Mouse (Mus musculus): ENCODE measurements around the gene Stx8. TPM values are rescaled to one million over a fixed set of nuclear protein-coding genes. Genes with fewer than 3 reads are reported as not detected.
A peak's percentile ranks its signal among the peaks of the same experiment; 100 is the strongest.

The Stx8 gene
- polyA plus RNA-seq, 1 experiment from 2014 or later: 58.7 TPM

- no peak overlapping the region for H3K9ac ChIP-seq (ENCODE audit: low read length)
- peak overlapping the region; percentile 17 for H3K27ac ChIP-seq (ENCODE audit: low read length)
- H3K4me3 ChIP-seq (ENCODE audit: low read length): no peak overlapping the region
- H3K27me3 ChIP-seq (ENCODE audit: control insufficient read depth, insufficient read depth, low read length): no peaks in the 10 kb centered on the region
- H3K9me3 ChIP-seq (replicated peaks; ENCODE audit: control insufficient read depth, low read length): no peaks in the 10 kb centered on the region
- no peak overlapping the region for H3K4me2 ChIP-seq (ENCODE audit: low read depth, low read length)
- H3K36me3 ChIP-seq (ENCODE audit: control insufficient read depth, insufficient read depth): no peaks in the 10 kb centered on the region
- ATAC-seq (replicated peaks; ENCODE audit: extremely low read depth, insufficient read depth, low FRiP score): peak; percentile 49
- 73% methylated on average over 10 of the region's 10 CpGs for WGBS
- peaks cover 23% of the 10 kb centered on the region for H3K4me1 ChIP-seq (ENCODE audit: control insufficient read depth, insufficient read depth, low read length)
Measured at GRCm38 (mm10) chr11:68203658-68204315, 237.8 kb downstream of the Stx8 start.

GRCm38 (mm10) chr11:68204407-68204806, 238.4 kb downstream of the Stx8 start:
- ATAC-seq (replicated peaks; ENCODE audit: extremely low read depth, insufficient read depth, low FRiP score): no peak
- no peak overlapping the region; the same call in 1 of the 2 replicates for H3K27ac ChIP-seq (ENCODE audit: low read length)
- no peaks in the 10 kb centered on the region for H3K36me3 ChIP-seq (ENCODE audit: control insufficient read depth, insufficient read depth)
- WGBS: 70% methylated on average over 5 of the region's 5 CpGs
- H3K9ac ChIP-seq (ENCODE audit: low read length): 0 out of 2 replicates have a peak overlapping the region, but pooled peaks have one; percentile 9
- no peaks in the 10 kb centered on the region for H3K27me3 ChIP-seq (ENCODE audit: control insufficient read depth, insufficient read depth, low read length)
- H3K9me3 ChIP-seq (replicated peaks; ENCODE audit: control insufficient read depth, low read length): no peaks in the 10 kb centered on the region
- no peak overlapping the region for H3K4me2 ChIP-seq (ENCODE audit: low read depth, low read length)
- H3K4me3 ChIP-seq (ENCODE audit: low read length): no peak overlapping the region
- peaks cover 23% of the 10 kb centered on the region for H3K4me1 ChIP-seq (ENCODE audit: control insufficient read depth, insufficient read depth, low read length)

- Histone ChIP-seq H3K4me3 (ENCODE audit: low read length) (no peak overlapping the region), H3K9ac (ENCODE audit: low read length) (no peak overlapping the region), H3K27ac (ENCODE audit: low read length) (no peak overlapping the region), H3K4me2 (ENCODE audit: low read depth, low read length) (no peak overlapping the region), H3K27me3 (ENCODE audit: control insufficient read depth, insufficient read depth, low read length) (no peaks in the 10 kb centered on the region), H3K4me1 (ENCODE audit: control insufficient read depth, insufficient read depth, low read length) (peaks cover 19% of the 10 kb centered on the region), H3K36me3 (ENCODE audit: control insufficient read depth, insufficient read depth) (no peaks in the 10 kb centered on the region), H3K9me3 (replicated peaks; ENCODE audit: control insufficient read depth, low read length) (no peaks in the 10 kb centered on the region)
- no peak for ATAC-seq (replicated peaks; ENCODE audit: extremely low read depth, insufficient read depth, low FRiP score)
- WGBS: 81% methylated on average over 10 of the region's 10 CpGs
Measured at GRCm38 (mm10) chr11:68205572-68206229, 239.7 kb downstream of the Stx8 start.

- WGBS: 82% methylated on average over 2 of the region's 2 CpGs
- Histone ChIP-seq H3K4me1 (ENCODE audit: control insufficient read depth, insufficient read depth, low read length) (peaks cover 26% of the 10 kb centered on the region), H3K4me3 (ENCODE audit: low read length) (no peak overlapping the region), H3K36me3 (ENCODE audit: control insufficient read depth, insufficient read depth) (no peaks in the 10 kb centered on the region), H3K9ac (ENCODE audit: low read length) (no peak overlapping the region), H3K9me3 (replicated peaks; ENCODE audit: control insufficient read depth, low read length) (no peaks in the 10 kb centered on the region), H3K27me3 (ENCODE audit: control insufficient read depth, insufficient read depth, low read length) (no peaks in the 10 kb centered on the region), H3K27ac (ENCODE audit: low read length) (no peak overlapping the region), H3K4me2 (ENCODE audit: low read depth, low read length) (no peak overlapping the region)
- no peak for ATAC-seq (replicated peaks; ENCODE audit: extremely low read depth, insufficient read depth, low FRiP score)
Measured at GRCm38 (mm10) chr11:68208023-68208422, 242.0 kb downstream of the Stx8 start.

- Histone ChIP-seq H3K4me2 (ENCODE audit: low read depth, low read length) (no peak overlapping the region), H3K4me1 (ENCODE audit: control insufficient read depth, insufficient read depth, low read length) (peaks cover 22% of the 10 kb centered on the region), H3K27ac (ENCODE audit: low read length) (no peak overlapping the region), H3K27me3 (ENCODE audit: control insufficient read depth, insufficient read depth, low read length) (no peaks in the 10 kb centered on the region), H3K9ac (ENCODE audit: low read length) (no peak overlapping the region), H3K4me3 (ENCODE audit: low read length) (no peak overlapping the region), H3K36me3 (ENCODE audit: control insufficient read depth, insufficient read depth) (no peaks in the 10 kb centered on the region), H3K9me3 (replicated peaks; ENCODE audit: control insufficient read depth, low read length) (no peaks in the 10 kb centered on the region)
- no peak for ATAC-seq (replicated peaks; ENCODE audit: extremely low read depth, insufficient read depth, low FRiP score)
- 74% methylated on average over 1 of the region's 1 CpGs for WGBS
Measured at GRCm38 (mm10) chr11:68208582-68208981, 242.6 kb downstream of the Stx8 start.

GRCm38 (mm10) chr11:68209506-68209905, 243.5 kb downstream of the Stx8 start:
- no peak overlapping the region for H3K4me2 ChIP-seq (ENCODE audit: low read depth, low read length)
- H3K27me3 ChIP-seq (ENCODE audit: control insufficient read depth, insufficient read depth, low read length): no peaks in the 10 kb centered on the region
- no peaks in the 10 kb centered on the region for H3K36me3 ChIP-seq (ENCODE audit: control insufficient read depth, insufficient read depth)
- peaks cover 13% of the 10 kb centered on the region; the same call in 1 of the 2 replicates for H3K4me1 ChIP-seq (ENCODE audit: control insufficient read depth, insufficient read depth, low read length)
- H3K27ac ChIP-seq (ENCODE audit: low read length): no peak overlapping the region
- no peak overlapping the region for H3K9ac ChIP-seq (ENCODE audit: low read length)
- WGBS: 84% methylated on average over 4 of the region's 4 CpGs
- no peak overlapping the region for H3K4me3 ChIP-seq (ENCODE audit: low read length)
- H3K9me3 ChIP-seq (replicated peaks; ENCODE audit: control insufficient read depth, low read length): no peaks in the 10 kb centered on the region
- no peak for ATAC-seq (replicated peaks; ENCODE audit: extremely low read depth, insufficient read depth, low FRiP score)

GRCm38 (mm10) chr11:68210714-68211113, 244.7 kb downstream of the Stx8 start:
- Histone ChIP-seq H3K27me3 (ENCODE audit: control insufficient read depth, insufficient read depth, low read length) (no peaks in the 10 kb centered on the region), H3K36me3 (ENCODE audit: control insufficient read depth, insufficient read depth) (no peaks in the 10 kb centered on the region), H3K4me3 (ENCODE audit: low read length) (no peak overlapping the region), H3K4me2 (ENCODE audit: low read depth, low read length) (no peak overlapping the region), H3K27ac (ENCODE audit: low read length) (no peak overlapping the region), H3K9ac (ENCODE audit: low read length) (no peak overlapping the region), H3K4me1 (ENCODE audit: control insufficient read depth, insufficient read depth, low read length) (peaks cover 16% of the 10 kb centered on the region), H3K9me3 (replicated peaks; ENCODE audit: control insufficient read depth, low read length) (no peaks in the 10 kb centered on the region)
- no peak for ATAC-seq (replicated peaks; ENCODE audit: extremely low read depth, insufficient read depth, low FRiP score)
- 92% methylated on average over 5 of the region's 5 CpGs for WGBS

GRCm38 (mm10) chr11:68211924-68212578, 246.1 kb downstream of the Stx8 start:
- Histone ChIP-seq H3K4me1 (ENCODE audit: control insufficient read depth, insufficient read depth, low read length) (peaks cover 23% of the 10 kb centered on the region), H3K27ac (ENCODE audit: low read length) (0 out of 2 replicates have a peak overlapping the region, but pooled peaks have one; percentile 7), H3K4me3 (ENCODE audit: low read length) (no peak overlapping the region), H3K9ac (ENCODE audit: low read length) (no peak overlapping the region), H3K4me2 (ENCODE audit: low read depth, low read length) (no peak overlapping the region), H3K36me3 (ENCODE audit: control insufficient read depth, insufficient read depth) (no peaks in the 10 kb centered on the region), H3K27me3 (ENCODE audit: control insufficient read depth, insufficient read depth, low read length) (no peaks in the 10 kb centered on the region), H3K9me3 (replicated peaks; ENCODE audit: control insufficient read depth, low read length) (no peaks in the 10 kb centered on the region)
- ATAC-seq (replicated peaks; ENCODE audit: extremely low read depth, insufficient read depth, low FRiP score): peak; percentile 26
- 26% methylated on average over 8 of the region's 8 CpGs for WGBS

- Histone ChIP-seq H3K36me3 (ENCODE audit: control insufficient read depth, insufficient read depth) (no peaks in the 10 kb centered on the region), H3K4me3 (ENCODE audit: low read length) (no peak overlapping the region), H3K27ac (ENCODE audit: low read length) (no peak overlapping the region), H3K9me3 (replicated peaks; ENCODE audit: control insufficient read depth, low read length) (no peaks in the 10 kb centered on the region), H3K4me2 (ENCODE audit: low read depth, low read length) (no peak overlapping the region), H3K27me3 (ENCODE audit: control insufficient read depth, insufficient read depth, low read length) (no peaks in the 10 kb centered on the region), H3K9ac (ENCODE audit: low read length) (no peak overlapping the region), H3K4me1 (ENCODE audit: control insufficient read depth, insufficient read depth, low read length) (peaks cover 23% of the 10 kb centered on the region)
- WGBS: 68% methylated on average over 3 of the region's 3 CpGs
- ATAC-seq (replicated peaks; ENCODE audit: extremely low read depth, insufficient read depth, low FRiP score): no peak
Measured at GRCm38 (mm10) chr11:68213896-68214295, 247.9 kb downstream of the Stx8 start.

Data from heart, embryonic 16.5 days (tissue).